ENCODE assay signal across 21 mouse cellular contexts in genomic region chr5:132817665-132818064, GRCm38 (mm10).
DNase-seq lines count a peak whose midpoint lies in the region; ATAC-seq and TF ChIP-seq lines count a peak whose summit lies in the region.
"Had no signal": no experiment of that assay in that cellular context is flagged by ENCODE, and none has a peak within 500 bp of the region (broad histone marks: within the 10 kb centered on the region; RNA-seq: fewer than 3 reads in every experiment).

No protein-coding gene starts in this region.

- no peak overlapping the region for H3K9ac ChIP-seq in midbrain, embryonic 11.5 days (ENCODE audit: low read length)
- no peak overlapping the region for H3K9ac ChIP-seq in midbrain, postnatal 0 days (replicated peaks; ENCODE audit: low read length, poor library complexity, severe bottlenecking)
- H3K9ac ChIP-seq in stomach, postnatal 0 days (ENCODE audit: low read length): no peak overlapping the region
- H3K9ac ChIP-seq in heart, embryonic 12.5 days: no peak overlapping the region
- H3K9ac ChIP-seq: embryonic facial prominence, embryonic 13.5 days; forebrain, embryonic 13.5 days; forebrain, embryonic 15.5 days; forebrain, postnatal 0 days had no signal

- peak; percentile 59 for DNase-seq in midbrain, embryonic 11.5 days (ENCODE audit: low spot score, missing footprints)
- DNase-seq in midbrain, postnatal 0 days (ENCODE audit: low spot score): no peak
- DNase-seq in R1 (ENCODE audit: low read depth, low spot score): peak; percentile 40
- DNase-seq in stomach, postnatal 0 days (ENCODE audit: low spot score): peak; percentile 17
- DNase-seq in layer of hippocampus, postnatal 14 days (ENCODE audit: low spot score in 2 of 2): no peak
- DNase-seq: adrenal gland, adult 8-10 months; adrenal gland, postnatal 14 days; adrenal gland, postnatal 36 days; cerebellum, adult 11-12 months; cerebellum, adult 2 months; cerebellum, adult 9-10 months; cerebellum, postnatal 10 days; cerebellum, postnatal 25 days; forebrain, postnatal 0 days had no signal

- no peak overlapping the region for H3K4me2 ChIP-seq in midbrain, embryonic 11.5 days
- H3K4me2 ChIP-seq in midbrain, postnatal 0 days (ENCODE audit: low read depth, low read length, poor library complexity, severe bottlenecking): no peak overlapping the region
- no peak overlapping the region for H3K4me2 ChIP-seq in stomach, postnatal 0 days (replicated peaks; ENCODE audit: low read depth)
- H3K4me2 ChIP-seq in heart, embryonic 12.5 days: no peak overlapping the region
- H3K4me2 ChIP-seq: embryonic facial prominence, embryonic 13.5 days; forebrain, embryonic 13.5 days; forebrain, embryonic 15.5 days had no signal

- no peak for ATAC-seq in midbrain, embryonic 11.5 days (ENCODE audit: low FRiP score)
- ATAC-seq in midbrain, postnatal 0 days (ENCODE audit: low FRiP score): no peak
- ATAC-seq in stomach, postnatal 0 days (ENCODE audit: low FRiP score, low TSS enrichment): 0 out of 2 replicates have a peak, but pooled peaks have one; percentile 40
- ATAC-seq in heart, embryonic 12.5 days (ENCODE audit: insufficient number of reproducible peaks, low FRiP score): no peak
- ATAC-seq: activated CD4-positive, CD25-positive, alpha-beta regulatory T cell, adult 4 months; forebrain, embryonic 13.5 days; forebrain, embryonic 15.5 days; forebrain, postnatal 0 days; Patski had no signal

- no peaks in the 10 kb centered on the region for H3K4me1 ChIP-seq in midbrain, embryonic 11.5 days (ENCODE audit: control insufficient read depth, insufficient read depth, low read length)
- H3K4me1 ChIP-seq in midbrain, postnatal 0 days (ENCODE audit: insufficient read depth, low read length): no peaks in the 10 kb centered on the region
- no peaks in the 10 kb centered on the region for H3K4me1 ChIP-seq in stomach, postnatal 0 days (replicated peaks; ENCODE audit: control insufficient read depth, insufficient read depth)
- H3K4me1 ChIP-seq in heart, embryonic 12.5 days (replicated peaks): no peaks in the 10 kb centered on the region
- H3K4me1 ChIP-seq: forebrain, embryonic 13.5 days; forebrain, embryonic 15.5 days had no signal

- H3K4me3 ChIP-seq in midbrain, embryonic 11.5 days (ENCODE audit: low read depth, low read length): no peak overlapping the region
- H3K4me3 ChIP-seq in midbrain, postnatal 0 days (ENCODE audit: low read depth, low read length): no peak overlapping the region
- no peak overlapping the region for H3K4me3 ChIP-seq in stomach, postnatal 0 days (ENCODE audit: low read depth, low read length)
- no peak overlapping the region for H3K4me3 ChIP-seq in heart, embryonic 12.5 days
- H3K4me3 ChIP-seq: embryonic facial prominence, embryonic 13.5 days; forebrain, embryonic 13.5 days; forebrain, embryonic 15.5 days had no signal

- WGBS in midbrain, embryonic 11.5 days: 93% methylated on average over 9 of the region's 9 CpGs
- WGBS in midbrain, postnatal 0 days: 86% methylated on average over 9 of the region's 9 CpGs
- WGBS in stomach, postnatal 0 days: 61% methylated on average over 9 of the region's 9 CpGs
- WGBS in heart, embryonic 12.5 days: 83% methylated on average over 9 of the region's 9 CpGs

- no peaks in the 10 kb centered on the region for H3K27me3 ChIP-seq in midbrain, embryonic 11.5 days (ENCODE audit: control insufficient read depth, insufficient read depth, low read length)
- H3K27me3 ChIP-seq in midbrain, postnatal 0 days (ENCODE audit: insufficient read depth, low read length): no peaks in the 10 kb centered on the region
- no peaks in the 10 kb centered on the region for H3K27me3 ChIP-seq in stomach, postnatal 0 days (ENCODE audit: control insufficient read depth, insufficient read depth, low read length)
- H3K27me3 ChIP-seq in heart, embryonic 12.5 days (replicated peaks): no peaks in the 10 kb centered on the region
- H3K27me3 ChIP-seq: embryonic facial prominence, embryonic 13.5 days; forebrain, embryonic 13.5 days; forebrain, embryonic 15.5 days; Patski had no signal

- no peak overlapping the region for H3K27ac ChIP-seq in midbrain, embryonic 11.5 days (ENCODE audit: low read depth, low read length)
- no peak overlapping the region for H3K27ac ChIP-seq in midbrain, postnatal 0 days (ENCODE audit: low read depth, low read length)
- H3K27ac ChIP-seq in stomach, postnatal 0 days (replicated peaks): no peak overlapping the region
- no peak overlapping the region for H3K27ac ChIP-seq in heart, embryonic 12.5 days (ENCODE audit: poor library complexity, severe bottlenecking)
- H3K27ac ChIP-seq: embryonic facial prominence, embryonic 13.5 days; forebrain, embryonic 13.5 days; forebrain, embryonic 15.5 days had no signal

- TF ChIP-seq CTCF in midbrain, postnatal 0 days (IDR thresholded peaks at IDR 0.05): no peak
- no peak for TF ChIP-seq CTCF in stomach, postnatal 0 days (IDR thresholded peaks at IDR 0.05; ENCODE audit: low read depth)

- TF ChIP-seq EP300 in stomach, postnatal 0 days (optimal IDR thresholded peaks at IDR 0.05): no peak

- H3K36me3 ChIP-seq in midbrain, embryonic 11.5 days (ENCODE audit: control insufficient read depth, insufficient read depth, low read length): no peaks in the 10 kb centered on the region
- H3K36me3 ChIP-seq in midbrain, postnatal 0 days (ENCODE audit: insufficient read depth, low read length): no peaks in the 10 kb centered on the region
- no peaks in the 10 kb centered on the region for H3K36me3 ChIP-seq in stomach, postnatal 0 days (ENCODE audit: control insufficient read depth, insufficient read depth, low read length)
- H3K36me3 ChIP-seq in heart, embryonic 12.5 days: no peaks in the 10 kb centered on the region
- H3K36me3 ChIP-seq: embryonic facial prominence, embryonic 13.5 days; forebrain, embryonic 15.5 days; G1E had no signal

- H3K9me3 ChIP-seq in midbrain, embryonic 11.5 days (ENCODE audit: control insufficient read depth, low read length): no peaks in the 10 kb centered on the region
- H3K9me3 ChIP-seq in midbrain, postnatal 0 days (ENCODE audit: low read length): no peaks in the 10 kb centered on the region
- no peaks in the 10 kb centered on the region for H3K9me3 ChIP-seq in stomach, postnatal 0 days (ENCODE audit: control insufficient read depth, low read length)
- H3K9me3 ChIP-seq in heart, embryonic 12.5 days (replicated peaks): peaks cover 7% of the 10 kb centered on the region; the same call in 1 of the 2 replicates
- H3K9me3 ChIP-seq: embryonic facial prominence, embryonic 13.5 days; forebrain, embryonic 13.5 days; forebrain, embryonic 15.5 days had no signal

Comparison
In these comparisons a context has a peak if more than half of its experiments do, and no peak if none do; other contexts are left out.
1. DNase-seq: peak in midbrain, embryonic 11.5 days (single experiment), R1 (single experiment) and stomach, postnatal 0 days (single experiment); none in midbrain, postnatal 0 days (single experiment) and layer of hippocampus, postnatal 14 days (0 of 2).